Mouse (Mus musculus) spleen, postnatal 4 days (tissue): ENCODE results near the gene Rab20.

Experiments
- DNase-seq, 2 experiments: peaks; one replicate each; pipeline ENCODE4 v3.0.0; 2022; ENCODE audit warnings: low spot score in 2 of 2

Gene Rab20

DNA sequence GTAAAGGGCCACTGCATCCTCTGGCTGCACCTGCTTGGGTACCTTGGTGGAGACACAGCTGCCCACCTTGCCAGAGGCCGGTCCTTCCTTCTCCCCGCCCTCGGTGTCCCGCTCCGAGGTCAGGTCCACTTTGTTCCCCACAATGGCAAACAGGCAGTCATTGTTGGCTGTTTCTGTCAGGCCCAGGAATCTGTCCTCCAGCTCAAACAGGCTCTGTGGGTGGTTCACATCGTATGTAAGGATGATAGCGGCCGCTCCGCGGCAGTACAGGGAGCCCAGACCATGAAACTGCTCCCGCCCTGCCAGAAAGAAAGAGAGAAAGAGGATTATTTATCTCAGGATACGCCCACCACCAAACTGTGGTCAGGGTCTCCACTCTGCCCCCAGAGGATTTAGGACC lies 24.3 kb downstream of the Rab20 start:
- DNase-seq: no peak

DNA sequence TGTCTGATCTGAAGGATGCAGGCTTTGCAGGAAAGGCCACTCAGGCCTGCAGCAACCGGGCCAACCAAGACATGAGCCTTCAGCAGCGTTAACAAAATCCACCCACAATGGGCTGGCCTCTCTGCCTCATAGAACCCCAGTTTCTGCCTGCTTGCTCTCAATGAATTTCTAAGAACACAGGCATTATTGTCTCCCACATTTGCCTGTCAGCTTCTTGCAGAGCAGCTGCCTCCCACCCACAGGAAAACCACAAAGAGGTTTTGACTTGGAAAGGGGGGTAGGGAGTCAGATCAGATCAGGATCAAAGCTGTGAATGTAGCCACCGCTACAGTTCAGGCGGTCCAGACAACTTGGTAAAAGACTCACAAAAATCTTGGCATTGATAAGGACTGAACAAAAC lies 25.5 kb downstream of the Rab20 start:
- DNase-seq: no peak

DNA sequence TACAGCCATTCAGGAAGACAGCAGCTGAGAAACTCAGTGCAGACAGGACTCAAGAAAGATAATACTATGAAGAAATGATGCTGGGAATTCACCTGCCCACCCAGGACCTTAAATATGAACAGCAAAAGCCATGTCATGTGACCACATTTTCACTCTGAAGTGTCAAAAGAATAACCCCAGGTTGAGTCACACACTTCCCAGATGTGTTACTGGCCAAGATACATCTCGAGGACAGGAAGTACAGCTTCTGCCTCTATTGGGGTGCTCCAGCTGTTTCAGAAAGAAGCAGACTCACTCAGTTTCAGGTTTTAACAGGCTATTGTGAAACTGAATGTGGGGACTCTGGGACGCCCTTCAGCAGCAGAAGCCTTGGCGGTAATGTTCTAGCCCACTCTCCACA lies 26.0 kb downstream of the Rab20 start:
- no peak for DNase-seq

DNA sequence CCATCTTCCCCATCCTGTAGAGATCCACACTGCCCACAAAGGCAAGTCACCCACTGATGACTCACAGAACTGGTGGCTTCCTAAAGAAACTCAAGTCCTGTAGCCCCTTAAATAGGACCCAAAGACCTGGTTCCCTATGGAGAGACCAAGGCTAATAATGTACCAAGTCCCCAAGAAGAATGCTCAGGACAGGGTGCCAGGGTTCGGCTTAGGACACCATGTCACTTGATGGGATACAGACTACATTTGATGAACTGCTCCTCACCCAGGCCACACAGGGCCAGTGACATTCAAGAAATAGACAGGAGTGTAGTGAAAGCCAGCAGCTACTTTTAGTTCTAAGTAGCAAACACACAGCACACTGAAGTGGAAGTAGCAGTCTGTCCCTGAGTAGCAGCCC lies 26.4 kb downstream of the Rab20 start:
- DNase-seq: no peak

DNA sequence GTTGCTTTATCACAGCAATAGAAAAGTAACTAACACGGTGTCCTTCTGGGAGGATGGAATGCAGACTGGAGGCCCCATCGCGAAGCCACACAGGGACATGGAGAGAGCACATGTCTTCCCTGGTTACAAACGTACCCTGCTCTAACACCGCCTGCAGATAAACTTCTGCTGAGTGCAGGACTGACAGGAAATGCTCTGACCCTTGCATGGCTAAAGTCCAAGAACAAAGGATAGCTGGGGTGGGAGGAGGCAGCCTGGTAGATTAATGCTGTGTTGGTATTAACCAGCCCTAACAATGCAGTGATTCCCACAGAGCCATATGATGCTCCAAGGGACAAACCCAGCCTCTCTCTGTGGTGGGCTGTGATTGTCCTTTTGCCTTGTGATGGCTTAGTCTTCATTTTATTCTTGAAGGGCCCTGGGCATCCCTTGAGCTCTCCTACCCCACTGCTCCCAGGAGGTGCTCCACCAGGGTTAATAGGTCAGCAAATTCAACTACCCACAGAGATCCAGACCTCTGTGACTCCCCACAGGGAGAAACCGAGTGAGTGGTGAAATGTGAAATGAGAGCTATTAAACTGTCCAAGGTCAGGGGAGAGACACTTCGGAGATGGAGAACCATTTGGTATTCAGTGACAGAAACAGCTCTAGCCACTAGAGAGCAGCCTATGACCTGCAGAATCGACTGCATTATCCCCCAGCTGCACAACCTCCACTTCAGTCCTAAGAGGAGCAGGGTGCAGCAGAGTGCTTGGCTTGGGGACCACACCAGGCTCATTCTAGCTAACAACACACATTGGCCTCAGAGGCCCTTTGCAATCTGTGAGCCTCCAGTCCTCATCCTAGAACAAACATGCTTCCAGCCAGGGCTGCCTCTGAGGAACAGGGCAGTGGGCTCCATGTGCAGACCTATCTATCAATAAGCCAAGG lies 28.1 kb downstream of the Rab20 start:
- DNase-seq: no peak

DNA sequence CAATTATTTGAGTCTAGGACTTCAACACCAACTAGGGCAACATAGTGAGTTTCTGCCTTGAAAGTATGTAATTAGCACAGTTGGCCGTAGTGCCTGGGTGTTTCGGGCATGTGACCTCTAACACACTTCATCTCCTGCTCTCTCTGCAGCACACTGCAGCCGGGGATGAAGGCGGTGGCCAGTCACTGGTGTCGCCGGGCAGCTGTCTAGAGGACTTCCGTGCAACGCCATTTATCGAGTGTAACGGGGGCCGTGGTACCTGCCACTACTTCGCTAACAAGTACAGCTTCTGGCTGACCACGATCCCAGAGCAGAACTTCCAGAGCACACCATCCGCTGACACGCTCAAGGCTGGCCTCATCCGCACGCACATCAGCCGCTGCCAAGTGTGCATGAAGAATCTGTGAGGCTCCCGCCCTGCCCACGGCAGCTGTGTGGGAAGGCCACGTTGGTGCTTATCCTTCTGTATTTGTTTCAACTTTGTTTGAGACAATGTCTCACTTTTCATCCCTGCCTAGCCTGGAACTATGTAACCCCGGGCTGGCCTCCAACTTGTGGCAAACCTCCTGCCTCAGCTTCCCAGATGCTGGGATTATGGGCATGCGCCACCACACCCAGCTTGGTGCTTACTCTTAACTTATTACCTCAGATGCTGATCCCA lies 30.5 kb downstream of the Rab20 start:
- DNase-seq: peak in 1 of 2 experiments; percentile 52

DNA sequence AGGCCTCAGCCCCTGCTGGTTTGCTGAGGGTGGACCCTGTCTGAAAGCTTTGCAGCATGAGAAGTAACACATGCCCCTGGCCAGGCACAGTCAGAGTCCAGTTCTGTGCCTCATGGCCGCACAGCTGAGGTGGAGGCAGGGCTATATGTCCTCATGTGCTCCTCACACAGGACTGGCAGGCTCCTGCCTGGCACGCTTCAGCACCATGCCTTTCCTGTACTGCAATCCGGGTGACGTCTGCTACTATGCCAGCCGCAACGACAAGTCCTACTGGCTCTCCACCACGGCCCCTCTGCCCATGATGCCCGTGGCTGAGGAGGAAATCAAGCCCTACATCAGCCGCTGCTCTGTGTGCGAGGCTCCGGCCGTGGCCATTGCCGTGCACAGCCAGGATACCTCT lies 32.7 kb downstream of the Rab20 start:
- no peak for DNase-seq

DNA sequence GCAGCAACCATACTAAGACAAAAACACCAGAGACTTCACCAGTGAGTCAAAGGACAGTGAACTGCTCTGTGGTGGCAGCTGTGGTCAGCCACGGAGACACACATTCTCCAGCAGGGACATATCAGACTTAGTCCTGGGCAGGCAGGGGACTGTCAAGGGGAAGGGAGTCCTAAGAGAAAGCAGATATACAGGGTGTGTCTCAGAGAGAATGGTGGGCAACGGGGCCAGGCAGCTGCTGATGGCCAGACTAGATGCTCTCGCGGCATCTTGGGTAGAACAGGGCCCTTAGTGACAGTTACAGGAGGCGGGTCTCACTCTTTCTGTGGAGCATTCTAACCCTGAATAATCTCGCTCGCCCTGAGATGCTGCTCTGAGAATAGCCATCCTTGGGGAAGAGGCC lies 34.3 kb downstream of the Rab20 start:
- DNase-seq: no peak

DNA sequence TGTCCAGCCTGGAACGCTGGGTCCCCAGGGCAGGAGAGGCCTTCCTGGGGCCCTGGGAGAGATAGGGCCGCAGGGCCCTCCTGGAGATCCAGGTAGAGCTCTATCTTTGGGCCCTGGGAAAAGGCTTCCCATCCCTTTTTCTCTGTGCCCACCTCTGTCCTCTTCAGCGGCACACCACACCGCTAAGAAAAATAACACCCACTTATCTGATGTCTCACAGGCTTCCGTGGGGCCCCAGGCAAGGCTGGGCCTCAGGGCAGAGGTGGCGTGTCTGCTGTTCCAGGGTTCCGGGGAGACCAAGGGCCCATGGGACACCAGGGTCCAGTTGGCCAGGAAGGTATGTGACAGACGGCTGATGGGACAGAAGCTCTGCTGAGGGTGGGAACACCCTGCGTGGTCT lies 34.9 kb downstream of the Rab20 start:
- no peak for DNase-seq

DNA sequence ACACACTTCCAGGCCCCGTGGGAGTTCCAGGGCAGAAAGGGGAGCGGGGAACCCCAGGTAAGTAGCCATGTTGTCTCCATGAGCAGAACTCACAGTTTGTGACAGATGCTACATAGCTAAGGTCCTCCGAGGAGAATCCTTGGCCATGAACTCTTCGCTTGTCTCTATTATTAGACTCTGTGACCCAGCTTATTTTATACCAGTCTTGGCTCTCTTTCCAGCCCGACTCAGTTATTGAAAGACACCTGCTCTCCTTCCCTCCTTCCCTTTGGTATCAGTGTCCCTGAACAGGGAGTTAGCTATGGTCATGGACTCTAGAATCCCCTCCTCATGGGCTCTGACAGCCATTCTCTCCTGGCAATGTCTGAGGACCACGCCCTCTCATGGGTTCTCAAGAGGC lies 37.2 kb downstream of the Rab20 start:
- no peak for DNase-seq

DNA sequence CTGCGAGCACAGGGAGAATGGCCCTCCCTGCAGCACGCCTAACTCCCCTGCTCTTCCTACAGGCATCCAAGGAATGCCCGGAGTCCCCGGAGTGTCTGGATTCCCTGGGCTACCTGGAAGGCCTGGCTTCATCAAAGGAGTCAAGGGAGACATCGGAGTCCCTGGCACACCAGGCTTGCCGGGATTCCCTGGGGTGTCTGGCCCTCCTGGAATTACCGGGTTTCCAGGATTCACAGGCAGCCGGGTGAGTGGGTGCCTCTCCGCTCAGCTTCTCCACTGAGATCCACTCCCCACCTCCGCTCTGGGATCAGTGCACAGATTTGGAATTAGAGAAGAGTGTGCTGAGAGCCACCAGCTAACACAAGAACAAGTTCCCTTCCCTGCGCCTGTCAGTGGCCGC lies 40.6 kb downstream of the Rab20 start:
- no peak for DNase-seq

DNA sequence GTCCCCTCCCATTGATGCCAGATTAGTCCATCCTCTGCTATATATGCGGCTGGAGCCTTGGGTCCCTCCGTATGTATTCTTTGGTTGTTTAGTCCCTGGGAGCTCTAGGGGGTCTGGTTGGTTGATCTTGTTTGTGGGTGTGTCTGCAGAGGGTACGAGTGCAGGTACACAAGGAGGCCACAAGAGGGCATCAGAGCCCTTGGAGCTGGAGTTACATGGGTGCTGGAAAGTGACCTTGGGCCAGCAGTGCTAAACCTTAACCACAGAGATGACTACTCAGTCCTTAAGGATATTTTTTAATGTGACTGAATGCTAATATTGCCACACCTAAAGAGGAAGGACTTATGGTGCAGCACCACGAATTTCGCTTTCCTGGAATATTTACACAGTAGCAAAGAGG lies 47.8 kb downstream of the Rab20 start:
- DNase-seq: no peak

DNA sequence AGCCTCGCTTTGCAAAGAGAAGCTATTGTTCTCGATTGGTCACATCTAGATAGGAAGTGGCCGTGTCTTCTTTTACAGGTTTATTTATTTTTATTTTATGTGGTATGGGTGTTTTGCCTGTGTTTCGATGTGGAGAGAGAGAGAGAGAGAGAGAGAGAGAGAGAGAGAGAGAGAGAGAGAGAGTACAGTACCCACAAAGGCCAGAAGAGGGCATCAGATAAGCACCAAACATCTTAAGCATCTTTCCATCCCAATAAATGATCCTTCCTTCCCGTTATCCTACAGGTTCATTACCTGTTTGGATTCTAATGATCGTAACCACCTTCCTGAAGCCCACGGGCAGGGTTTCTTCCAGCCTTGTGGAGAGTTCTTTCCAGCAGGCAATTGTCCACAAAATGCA lies 55.4 kb downstream of the Rab20 start:
- no peak for DNase-seq

DNA sequence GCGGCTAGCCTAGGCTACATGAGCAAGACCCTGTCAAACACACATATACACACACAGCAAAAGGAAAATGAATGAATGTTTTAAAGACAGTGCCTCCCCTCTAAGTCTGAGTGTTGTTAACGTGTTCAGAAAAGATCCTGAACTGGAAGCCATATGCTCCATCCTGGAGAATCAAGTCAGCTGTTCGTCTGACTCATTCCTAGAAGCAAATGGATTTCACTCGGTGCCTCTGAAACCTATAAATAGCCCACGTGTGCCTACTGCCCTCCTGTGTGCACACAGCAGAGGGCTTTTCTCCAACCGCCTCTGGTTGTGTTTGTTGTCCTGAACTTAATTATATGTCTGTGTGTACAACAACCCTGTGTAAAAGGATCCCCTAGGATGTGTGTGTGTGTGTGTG lies 56.5 kb downstream of the Rab20 start:
- no peak for DNase-seq

DNA sequence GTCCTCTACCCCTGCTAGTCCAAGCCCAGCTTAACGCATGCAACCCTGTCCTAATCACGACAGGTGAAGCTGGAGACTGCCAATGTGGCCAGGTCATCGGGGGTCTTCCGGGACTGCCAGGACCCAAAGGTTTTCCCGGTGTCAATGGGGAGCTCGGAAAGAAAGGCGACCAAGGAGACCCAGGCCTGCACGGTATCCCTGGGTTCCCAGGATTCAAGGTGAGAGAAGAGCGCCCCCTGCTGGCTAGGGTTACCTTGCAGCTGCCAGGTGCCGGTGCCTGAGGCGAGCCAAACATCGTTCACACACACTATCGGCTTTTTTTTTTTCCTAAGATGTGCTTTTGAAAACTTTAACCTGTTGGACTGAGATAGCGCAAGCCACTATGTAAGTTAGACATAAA lies 57.4 kb downstream of the Rab20 start:
- peak; percentile 33 to 80 for DNase-seq

DNA sequence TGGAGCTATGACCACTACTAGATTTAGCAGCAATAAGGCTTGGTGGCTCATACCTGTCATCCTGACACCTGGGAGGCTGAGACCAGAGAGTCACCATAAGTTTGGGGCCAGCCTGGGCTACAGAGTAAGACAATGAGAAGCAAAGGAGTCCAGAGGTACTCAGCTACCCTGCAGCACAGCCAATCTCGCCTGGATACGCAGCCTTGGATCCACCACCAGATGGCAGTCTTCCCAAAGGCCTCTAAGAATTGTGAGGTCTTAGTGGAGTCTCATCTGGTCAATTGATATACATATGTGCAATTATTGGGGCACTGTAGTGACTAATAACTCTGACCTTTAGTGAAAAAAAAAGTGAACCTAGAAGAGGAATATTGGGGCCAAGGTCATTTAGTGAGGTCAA lies 58.9 kb downstream of the Rab20 start:
- DNase-seq: peak; percentile 31 to 74

DNA sequence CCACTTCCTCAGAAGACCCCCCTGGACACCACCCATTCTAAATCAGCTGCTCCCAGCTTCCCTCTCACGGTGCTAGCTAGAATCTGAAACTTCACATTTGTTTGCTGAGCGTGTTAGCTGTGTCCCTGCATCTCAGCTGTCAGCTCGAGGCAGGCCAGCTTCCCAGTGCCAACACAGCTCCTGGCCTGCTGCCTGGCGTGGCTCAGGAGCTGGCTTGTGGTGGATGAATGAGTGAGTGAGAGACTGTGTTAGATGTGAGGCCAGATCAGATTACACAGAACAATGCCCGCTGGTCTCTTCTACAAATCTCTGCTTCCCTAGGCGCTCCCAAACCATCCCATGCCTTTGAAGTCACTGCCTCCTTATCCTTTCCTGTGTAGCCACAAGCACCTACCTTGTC lies 59.3 kb downstream of the Rab20 start:
- no peak for DNase-seq

DNA sequence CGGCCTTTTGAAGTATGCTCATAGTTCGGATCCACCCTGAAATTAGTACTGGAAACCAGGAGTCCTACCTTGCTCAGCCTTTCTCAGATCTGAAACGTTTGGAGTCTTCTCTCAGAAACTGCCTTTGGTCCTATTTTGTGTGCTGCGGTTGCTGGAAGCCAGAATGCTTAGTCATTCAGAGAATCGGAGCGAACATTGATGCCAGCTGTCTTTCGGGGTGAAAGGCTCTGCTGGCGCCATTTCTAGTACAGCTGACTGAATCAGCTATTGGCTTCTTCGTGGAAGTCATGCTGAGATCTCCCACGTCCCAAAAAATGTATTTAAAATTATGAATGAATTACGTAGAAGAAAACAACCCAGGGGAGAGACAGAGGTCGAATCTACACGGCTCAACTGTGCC lies 60.7 kb downstream of the Rab20 start:
- DNase-seq: no peak

DNA sequence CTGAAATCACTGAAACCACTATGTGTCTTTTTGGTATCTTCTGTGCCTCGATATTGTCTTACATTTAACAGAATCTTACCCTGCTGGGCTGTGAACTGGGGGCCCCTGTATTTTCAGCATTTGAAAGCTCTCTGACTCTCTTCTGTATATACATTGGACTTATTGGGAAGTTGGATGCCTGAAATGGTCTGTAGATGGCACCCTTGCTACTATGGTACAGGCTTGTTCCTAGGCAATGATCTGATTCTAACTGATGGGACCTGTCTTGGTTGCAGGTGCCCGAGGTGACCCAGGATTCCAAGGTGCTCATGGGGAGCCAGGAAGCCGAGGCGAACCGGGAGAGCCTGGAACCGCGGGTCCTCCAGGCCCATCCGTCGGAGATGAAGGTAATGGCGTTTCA lies 63.4 kb downstream of the Rab20 start:
- DNase-seq: no peak

DNA sequence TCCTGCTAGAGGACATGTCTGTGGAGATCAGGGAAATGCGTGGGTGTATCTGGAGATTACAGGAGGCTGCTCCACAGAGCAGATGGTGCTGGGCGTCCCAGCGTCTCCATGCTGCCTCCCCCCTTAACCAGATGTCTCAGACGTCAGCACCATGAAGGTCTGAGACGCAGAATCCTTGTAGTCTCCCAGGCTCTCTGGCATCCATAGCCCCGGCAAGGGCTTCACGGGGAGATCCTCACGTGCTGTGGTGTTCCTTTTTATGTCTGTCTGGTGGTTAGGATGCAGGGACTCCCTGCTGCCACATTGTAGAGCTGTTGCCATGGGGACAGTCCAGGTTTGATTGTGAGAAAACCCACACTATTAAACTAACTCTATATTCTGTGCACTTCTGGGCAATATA lies 64.2 kb downstream of the Rab20 start:
- no peak for DNase-seq

DNA sequence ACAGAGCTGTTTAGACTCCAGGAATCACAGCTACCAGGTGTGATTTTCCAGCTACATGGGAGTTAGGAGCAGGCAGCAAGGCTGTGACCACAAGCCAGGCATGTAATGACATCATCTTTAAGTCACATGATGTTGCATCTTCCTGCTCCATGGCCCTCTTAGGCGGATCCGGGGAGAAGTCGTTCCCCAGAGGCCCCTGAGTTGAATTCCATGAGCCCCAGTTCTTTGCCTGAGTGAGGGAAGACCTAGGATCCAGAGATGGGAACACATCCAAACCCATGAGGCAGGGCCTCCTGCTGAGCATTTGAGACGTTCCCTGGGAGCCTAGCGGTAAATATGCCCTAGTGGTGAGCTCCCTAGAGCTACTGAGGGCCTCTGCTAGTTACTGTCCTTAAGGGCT lies 66.1 kb downstream of the Rab20 start:
- no peak for DNase-seq

DNA sequence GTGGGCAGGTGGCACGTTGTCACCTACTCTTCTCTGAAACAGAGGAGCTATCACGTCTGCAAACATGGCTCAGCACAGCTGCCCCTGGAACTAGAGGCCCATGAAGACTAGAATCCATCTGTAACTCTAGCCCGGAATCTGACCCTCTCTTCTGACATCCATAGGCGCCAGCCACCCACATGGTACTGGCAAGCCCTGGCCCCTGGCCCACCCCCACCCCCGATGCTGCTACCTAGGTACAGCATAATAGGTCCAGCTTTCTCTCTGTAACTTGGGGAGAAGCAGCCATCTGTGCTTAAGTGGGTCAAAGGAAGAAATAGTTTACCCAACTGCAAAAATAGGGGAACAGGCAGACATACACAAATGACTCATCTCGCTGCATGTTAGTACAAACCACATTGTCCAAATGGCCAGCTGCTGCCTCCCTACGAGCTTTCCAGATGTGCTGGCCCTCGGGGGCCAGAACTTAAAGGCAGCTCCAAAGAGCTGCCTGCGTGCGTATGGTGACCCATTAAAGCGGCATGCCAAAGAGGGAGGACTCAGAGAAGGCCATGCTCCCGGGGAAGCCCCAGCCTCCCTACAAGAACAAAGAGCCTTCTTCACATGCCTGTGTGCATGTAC lies 66.9 kb downstream of the Rab20 start:
- DNase-seq: no peak
